Mouse (Mus musculus) limb, embryonic 15.5 days (tissue): ENCODE measurements around the gene Tifab. TPM values are rescaled to one million over a fixed set of nuclear protein-coding genes. Genes with fewer than 3 reads are reported as not detected.

Experiments
- ATAC-seq: fragments of 200-750 bp; cut with Nextera tagmentation; 2 replicates; pipeline ENCODE4 v1.8.0; 2017; ENCODE audit warnings: low read depth, moderate TSS enrichment; ENCODE audit not compliant: insufficient number of reproducible peaks, low FRiP score, low TSS enrichment
- H3K27ac ChIP-seq: fragments of 300-500 bp; sonication (generic); 2 replicates; pipeline ENCODE4 v1.5.1; 2015; ENCODE audit warnings: moderate library complexity, mild to moderate bottlenecking, inconsistent platforms
- H3K27me3 ChIP-seq: fragments of 300-500 bp; sonication (generic); 2 replicates; pipeline ENCODE4 v1.6.1; 2015; ENCODE audit warnings: inconsistent platforms
- H3K36me3 ChIP-seq: fragments of 300-500 bp; sonication (generic); 2 replicates; pipeline ENCODE4 v1.6.1; 2015; ENCODE audit warnings: inconsistent platforms
- H3K4me1 ChIP-seq: fragments of 300-500 bp; sonication (generic); 2 replicates; pipeline ENCODE4 v1.6.1; 2015; ENCODE audit warnings: inconsistent platforms
- H3K4me2 ChIP-seq: fragments of 300-500 bp; sonication (generic); 2 replicates; pipeline ENCODE4 v1.6.1; 2015; ENCODE audit warnings: mild to moderate bottlenecking, inconsistent platforms
- H3K4me3 ChIP-seq: fragments of 300-500 bp; sonication (generic); 2 replicates; pipeline ENCODE4 v1.5.1; 2015; ENCODE audit warnings: mild to moderate bottlenecking, inconsistent platforms
- H3K9ac ChIP-seq: fragments of 300-500 bp; sonication (generic); 2 replicates; pipeline ENCODE4 v1.6.1; 2015; ENCODE audit warnings: inconsistent platforms
- H3K9me3 ChIP-seq: fragments of 300-500 bp; sonication (generic); 2 replicates; pipeline ENCODE4 v1.6.1; 2016; ENCODE audit warnings: inconsistent platforms
- WGBS: fragments of 180-500 bp; shearing (Covaris S2); methylation state at CpG from one replicate; pipeline ENCODE4 v1.1.7; 2015; 5-methylcytosine and 5-hydroxymethylcytosine counted together
- polyA plus RNA-seq: library from polyadenylated mRNA; unstranded; fragments of >200 nt; fragmentation: Nextera tagmentation; extraction: Ambion mirVana; gene quantifications from 2 replicates; pipeline ENCODE4 v1.2.1, GENCODE M21; 2015

Gene Tifab
- polyA plus RNA-seq, 1 experiment from 2014 or later: 3.2 TPM

DNA sequence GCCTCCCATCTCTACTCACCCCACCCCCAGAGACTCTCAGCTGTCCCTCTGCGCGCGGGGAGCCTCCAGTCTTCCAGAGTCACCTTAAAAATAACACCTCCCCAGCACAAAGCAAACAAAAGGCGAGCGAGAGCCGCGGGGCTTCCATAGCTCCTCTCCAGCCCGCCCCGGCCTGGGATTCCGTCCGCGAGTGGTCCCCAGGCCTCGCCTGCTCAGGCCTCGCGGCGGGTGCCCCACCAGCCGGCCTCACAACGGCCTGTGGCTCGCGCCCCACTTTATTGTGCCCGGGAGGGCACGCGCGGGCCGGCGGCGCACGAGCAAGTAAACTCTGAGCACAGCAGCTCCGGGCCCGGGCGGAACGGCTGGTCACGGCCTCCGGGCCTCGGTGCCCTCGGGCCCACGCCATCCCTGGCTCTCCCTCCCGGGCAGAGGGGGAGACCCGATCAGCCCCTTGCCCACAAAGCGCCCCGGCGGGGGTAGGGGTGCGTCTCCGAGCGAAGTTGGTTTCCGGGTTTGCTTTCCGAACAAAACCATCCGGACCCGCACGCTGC lies 44.0 kb downstream of the Tifab start:
- H3K4me3 ChIP-seq: peak overlapping the region; percentile 98
- H3K9me3 ChIP-seq: no peaks in the 10 kb centered on the region
- WGBS: under 1% methylated on average over 50 of the region's 50 CpGs
- H3K9ac ChIP-seq: peak overlapping the region; percentile 97
- H3K4me1 ChIP-seq: peaks cover 42% of the 10 kb centered on the region
- no peaks in the 10 kb centered on the region for H3K27me3 ChIP-seq
- peak overlapping the region; percentile 86 for H3K4me2 ChIP-seq
- no peak for ATAC-seq
- peak overlapping the region; percentile 89 for H3K27ac ChIP-seq
- peaks cover 7% of the 10 kb centered on the region; the same call in 1 of the 2 replicates for H3K36me3 ChIP-seq

DNA sequence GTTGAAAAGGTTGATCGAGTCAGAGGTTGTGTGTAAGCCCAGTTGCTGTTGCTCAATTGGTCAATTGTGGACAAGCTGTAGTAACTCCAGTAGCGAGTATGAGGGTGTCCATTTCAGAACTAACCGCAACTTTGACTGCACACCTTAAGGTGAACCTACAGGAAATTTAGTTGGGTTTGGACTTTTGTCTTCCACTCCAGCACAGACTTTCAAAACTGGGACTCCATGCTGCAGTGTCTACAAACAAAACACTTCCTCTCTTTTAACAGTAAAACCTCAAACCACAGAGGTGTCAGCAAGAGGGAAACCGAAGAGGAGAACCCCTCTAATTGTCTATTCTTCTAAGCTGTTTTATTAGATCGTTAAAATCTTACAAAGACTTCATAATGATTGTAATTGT lies 44.7 kb downstream of the Tifab start:
- no peak overlapping the region for H3K27ac ChIP-seq
- peak overlapping the region; percentile 98 for H3K4me3 ChIP-seq
- ATAC-seq: no peak
- H3K9me3 ChIP-seq: no peaks in the 10 kb centered on the region
- H3K9ac ChIP-seq: peak overlapping the region; percentile 97
- H3K27me3 ChIP-seq: no peaks in the 10 kb centered on the region
- peak overlapping the region; percentile 86 for H3K4me2 ChIP-seq
- peaks cover 8% of the 10 kb centered on the region; the same call in 1 of the 2 replicates for H3K36me3 ChIP-seq
- 28% methylated on average over 5 of the region's 5 CpGs for whole genome bisulfite sequencing
- peaks cover 40% of the 10 kb centered on the region for H3K4me1 ChIP-seq

DNA sequence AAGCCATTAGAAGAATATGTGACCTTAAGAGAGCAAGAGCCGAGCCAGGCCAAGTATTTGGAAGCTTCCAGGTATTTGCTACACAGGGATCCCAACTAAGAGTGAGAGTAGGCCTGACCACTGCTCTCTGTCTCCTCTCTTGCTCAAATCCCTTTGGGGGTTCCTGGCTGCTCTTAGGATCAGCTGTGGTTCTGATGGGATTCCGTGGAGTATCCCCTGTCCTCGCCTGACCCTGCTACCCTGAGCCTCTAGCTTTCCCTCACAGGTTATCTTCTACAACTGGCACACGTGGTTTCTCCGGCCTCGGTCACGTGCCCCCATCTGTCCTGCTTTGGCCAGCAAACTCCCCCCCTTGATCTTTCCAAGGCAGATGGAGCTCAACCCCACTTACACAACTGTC lies 45.7 kb downstream of the Tifab start:
- Histone ChIP-seq H3K36me3 (peaks cover 14% of the 10 kb centered on the region), H3K27ac (no peak overlapping the region), H3K4me1 (peaks cover 34% of the 10 kb centered on the region), H3K27me3 (no peaks in the 10 kb centered on the region), H3K4me3 (no peak overlapping the region), H3K4me2 (no peak overlapping the region), H3K9ac (no peak overlapping the region), H3K9me3 (no peaks in the 10 kb centered on the region)
- ATAC-seq: no peak
- 75% methylated on average over 7 of the region's 7 CpGs for WGBS

DNA sequence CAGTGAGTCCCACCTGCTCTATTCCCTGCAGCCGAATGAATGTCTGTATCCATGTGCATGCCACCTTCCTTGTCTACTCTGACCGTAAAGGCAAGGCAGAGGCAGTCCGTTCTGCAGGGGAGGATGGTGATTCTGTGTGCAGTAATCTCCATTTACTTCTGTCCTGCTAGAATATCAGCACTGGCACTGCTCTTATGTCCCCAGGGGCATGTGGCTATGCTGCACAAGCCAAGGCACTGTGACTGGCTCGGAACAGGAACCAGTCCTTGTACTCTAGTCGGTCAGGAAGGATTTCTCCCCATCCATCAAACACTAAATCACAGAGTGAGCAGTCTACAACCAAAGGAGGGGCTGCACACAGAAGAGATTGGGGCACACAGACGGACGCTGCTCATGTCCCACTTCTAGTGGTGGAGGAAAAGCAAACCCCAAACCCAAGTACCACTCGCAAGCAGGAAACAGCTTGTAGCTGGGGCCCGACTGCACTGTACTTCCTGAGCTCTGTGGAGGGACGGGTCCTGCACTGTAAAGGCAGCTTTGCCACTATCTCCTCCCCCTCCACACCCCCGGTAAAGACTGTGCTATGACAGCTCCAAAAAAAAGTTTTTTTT lies 46.3 kb downstream of the Tifab start:
- no peak overlapping the region for H3K4me2 ChIP-seq
- no peak overlapping the region for H3K27ac ChIP-seq
- 61% methylated on average over 11 of the region's 11 CpGs for WGBS
- peaks cover 19% of the 10 kb centered on the region for H3K36me3 ChIP-seq
- no peak overlapping the region for H3K9ac ChIP-seq
- peaks cover 34% of the 10 kb centered on the region for H3K4me1 ChIP-seq
- H3K9me3 ChIP-seq: no peaks in the 10 kb centered on the region
- H3K4me3 ChIP-seq: no peak overlapping the region
- no peak for ATAC-seq
- no peaks in the 10 kb centered on the region for H3K27me3 ChIP-seq

DNA sequence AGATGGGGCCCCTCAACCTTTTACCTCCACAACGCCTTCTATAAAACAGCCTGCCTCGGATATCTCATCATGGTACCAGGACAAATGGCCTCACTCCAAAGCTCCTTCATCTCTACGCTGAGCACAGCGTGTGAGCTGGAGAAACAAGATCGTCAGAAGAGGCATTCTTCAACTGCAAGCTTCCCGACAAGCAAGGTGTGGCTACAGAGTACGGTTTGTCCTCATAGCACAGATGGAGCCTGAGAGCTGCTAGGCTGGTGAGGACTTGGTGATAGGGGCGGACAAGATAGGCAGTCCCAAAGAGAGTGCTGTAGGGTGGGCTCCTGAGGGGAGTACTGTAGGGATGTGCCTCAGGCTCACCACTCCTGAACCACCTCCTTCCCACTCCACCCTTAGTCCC lies 48.1 kb downstream of the Tifab start:
- no peak overlapping the region for H3K9ac ChIP-seq
- no peak for ATAC-seq
- no peak overlapping the region for H3K27ac ChIP-seq
- H3K27me3 ChIP-seq: no peaks in the 10 kb centered on the region
- H3K4me2 ChIP-seq: no peak overlapping the region
- no peaks in the 10 kb centered on the region for H3K9me3 ChIP-seq
- H3K36me3 ChIP-seq: peaks cover 38% of the 10 kb centered on the region
- no peak overlapping the region for H3K4me3 ChIP-seq
- peaks cover 25% of the 10 kb centered on the region for H3K4me1 ChIP-seq
- 66% methylated on average over 8 of the region's 8 CpGs for WGBS

DNA sequence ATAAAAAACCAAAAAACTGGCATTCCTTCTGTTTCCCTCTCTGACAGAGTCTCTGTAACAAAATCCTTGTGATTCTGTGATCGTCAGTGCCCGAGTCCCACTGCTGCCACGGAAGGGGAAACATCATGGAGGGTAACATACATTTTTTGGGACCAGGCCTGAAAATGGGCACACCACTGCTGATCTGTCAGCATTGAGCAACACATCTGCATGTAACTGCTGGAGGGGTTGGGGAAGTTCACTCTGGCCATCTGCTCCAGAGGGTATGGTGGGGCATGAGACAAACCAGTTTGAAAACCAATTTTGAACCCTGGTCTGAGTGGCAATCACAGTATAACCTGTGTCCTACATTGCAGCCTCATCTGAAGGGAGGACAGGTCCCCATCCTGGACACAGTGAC lies 49.1 kb downstream of the Tifab start:
- WGBS: 90% methylated on average over 3 of the region's 3 CpGs
- ATAC-seq: no peak
- no peaks in the 10 kb centered on the region for H3K9me3 ChIP-seq

DNA sequence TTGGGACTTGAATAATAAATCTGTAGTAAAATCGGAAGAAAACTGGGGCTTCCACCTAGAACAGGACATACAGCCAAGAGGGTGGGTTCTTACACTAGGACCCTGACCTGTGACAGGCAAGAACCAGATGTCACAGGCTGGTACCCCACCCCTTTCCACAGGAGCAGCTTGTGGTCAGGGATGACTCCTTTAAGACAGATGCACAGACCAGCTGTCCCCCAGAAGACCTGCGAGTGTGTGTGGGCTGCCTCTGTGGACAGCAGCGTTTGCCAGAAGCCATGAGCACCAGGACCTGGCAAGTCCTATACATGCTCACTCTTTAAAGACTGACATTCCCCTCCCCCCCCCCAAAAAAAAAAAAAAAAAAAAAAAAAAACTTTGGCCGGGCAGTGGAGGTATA lies 49.7 kb downstream of the Tifab start:
- Histone ChIP-seq H3K4me2 (no peak overlapping the region), H3K9ac (no peak overlapping the region), H3K4me1 (peaks cover 18% of the 10 kb centered on the region), H3K4me3 (no peak overlapping the region), H3K9me3 (no peaks in the 10 kb centered on the region), H3K36me3 (peaks cover 53% of the 10 kb centered on the region), H3K27me3 (no peaks in the 10 kb centered on the region), H3K27ac (no peak overlapping the region)
- ATAC-seq: no peak
- WGBS: 82% methylated on average over 4 of the region's 4 CpGs

More for the DNA sequence above, 49.1 kb downstream of the Tifab start:
- H3K27me3 ChIP-seq: no peaks in the 10 kb centered on the region
- H3K4me3 ChIP-seq: no peak overlapping the region
- no peak overlapping the region for H3K9ac ChIP-seq
- H3K4me1 ChIP-seq: peaks cover 22% of the 10 kb centered on the region
- H3K4me2 ChIP-seq: no peak overlapping the region
- peaks cover 48% of the 10 kb centered on the region for H3K36me3 ChIP-seq
- H3K27ac ChIP-seq: no peak overlapping the region

DNA sequence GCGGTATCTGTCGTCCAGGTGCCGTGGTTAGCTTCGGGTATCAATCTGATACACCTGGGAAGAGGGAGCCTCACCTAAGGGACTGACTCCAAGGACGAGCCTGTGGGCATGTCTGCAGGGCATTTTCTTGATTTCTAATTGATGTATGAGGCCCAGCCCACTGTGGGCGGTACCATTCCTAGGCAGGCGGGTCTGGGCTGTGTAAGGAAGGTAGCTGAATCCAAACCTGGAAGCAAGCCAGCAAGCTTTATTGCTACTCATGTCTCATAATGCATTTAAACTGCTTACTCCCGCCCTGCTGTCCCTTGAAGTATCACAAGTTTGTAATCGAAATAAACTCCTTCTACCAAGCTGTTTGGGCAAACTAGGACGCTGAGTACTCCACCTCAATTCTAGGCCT lies 53.1 kb downstream of the Tifab start:
- no peak overlapping the region for H3K27ac ChIP-seq
- no peaks in the 10 kb centered on the region for H3K4me1 ChIP-seq
- no peak overlapping the region for H3K4me3 ChIP-seq
- H3K4me2 ChIP-seq: no peak overlapping the region
- ATAC-seq: no peak
- H3K27me3 ChIP-seq: no peaks in the 10 kb centered on the region
- WGBS: 79% methylated on average over 10 of the region's 10 CpGs
- peaks cover 83% of the 10 kb centered on the region for H3K36me3 ChIP-seq
- no peak overlapping the region for H3K9ac ChIP-seq
- H3K9me3 ChIP-seq: no peaks in the 10 kb centered on the region

Other genes with a start within 250 kb of the Tifab start
- 242 and 272 TPM in 2 replicates for gene H2afy, start 42.5 kb downstream of the Tifab start, polyA plus RNA-seq
- gene Neurog1, start 73.3 kb upstream of the Tifab start, polyA plus RNA-seq: not detected in 2 replicates
- gene Cxcl14, start 117.7 kb upstream of the Tifab start, polyA plus RNA-seq: 624 and 644 TPM in 2 replicates
- 0.10 and 0.19 TPM in 2 replicates for gene Gm3045, start 247.7 kb upstream of the Tifab start, polyA plus RNA-seq